Mouse (Mus musculus) embryonic fibroblast, embryonic 13.5 days (primary cell): ENCODE results near the gene Herpud2.

ENCODE experiments used
- CTCF ChIP-seq: IDR thresholded peaks from 2 replicates; pipeline ENCODE4 v1.5.1; 2011; ENCODE audit warnings: mild to moderate bottlenecking, control low read depth, low read length, moderate library complexity, borderline replicate concordance; ENCODE audit not compliant: insufficient read depth
- POLR2A ChIP-seq: IDR thresholded peaks from 2 replicates; pipeline ENCODE4 v1.6.1; 2011; ENCODE audit warnings: low read depth, mild to moderate bottlenecking, control low read depth, low read length, moderate library complexity

- TF ChIP-seq POLR2A = no peak
- TF ChIP-seq CTCF = no peak
These were observed 6.6 kb upstream of the Herpud2 start for GRCm38 (mm10) chr9:25158218-25158617.
